Mouse (Mus musculus): ENCODE measurements around the gene Slc25a51.

GRCm38 (mm10) chr4:45421519-45422260, 13.1 kb upstream of the Slc25a51 start:
- TF ChIP-seq EP300 (IDR thresholded peaks at IDR 0.05) (no peak), CTCF (IDR thresholded peaks at IDR 0.05) (no peak)

Measured in lung, postnatal 0 days (tissue).